Comparison of ENCODE assay signal across 9 mouse cellular contexts in genomic region chr12:79707565-79708422, GRCm38 (mm10).
DNase-seq lines count a peak whose midpoint lies in the region; ATAC-seq lines count a peak whose summit lies in the region.
"Had no signal": no experiment of that assay in that cellular context is flagged by ENCODE, and none has a peak within 500 bp of the region (broad histone marks: within the 10 kb centered on the region; RNA-seq: fewer than 3 reads in every experiment).

No protein-coding gene starts in this region.

- H3K9ac ChIP-seq in forebrain, embryonic 12.5 days = no peak overlapping the region
- H3K9ac ChIP-seq in forebrain, embryonic 13.5 days = no peak overlapping the region
- peak overlapping the region; percentile 10; the same call in 1 of the 2 replicates for H3K9ac ChIP-seq in lung, embryonic 15.5 days
- no peak overlapping the region for H3K9ac ChIP-seq in intestine, embryonic 15.5 days

- ATAC-seq in forebrain, embryonic 12.5 days (ENCODE audit: low FRiP score) = no peak
- ATAC-seq in forebrain, embryonic 13.5 days = no peak
- peak; percentile 44; the same call in 1 of the 2 replicates for ATAC-seq in lung, embryonic 15.5 days (ENCODE audit: borderline replicate concordance, extremely low read depth, low FRiP score, low TSS enrichment)
- ATAC-seq in intestine, embryonic 15.5 days = peak; percentile 50

- H3K4me2 ChIP-seq in forebrain, embryonic 12.5 days = no peak overlapping the region
- no peak overlapping the region for H3K4me2 ChIP-seq in forebrain, embryonic 13.5 days
- no peak overlapping the region for H3K4me2 ChIP-seq in lung, embryonic 15.5 days
- H3K4me2 ChIP-seq in intestine, embryonic 15.5 days (replicated peaks) = no peak overlapping the region

- no peak for DNase-seq in lung, postnatal 14 days
- peak; percentile 39 for DNase-seq in retina, embryonic 14.5 days (ENCODE audit: low spot score)
- no peak for DNase-seq in cerebellum, adult 9-11 months
- no peak for DNase-seq in right cerebral cortex, postnatal 10 days (ENCODE audit: low spot score in 2 of 2)
- DNase-seq: cerebellum, postnatal 14 days had no signal

- H3K4me1 ChIP-seq in forebrain, embryonic 12.5 days = peaks cover 54% of the 10 kb centered on the region
- H3K4me1 ChIP-seq in forebrain, embryonic 13.5 days = peaks cover 43% of the 10 kb centered on the region
- H3K4me1 ChIP-seq in lung, embryonic 15.5 days = peaks cover 50% of the 10 kb centered on the region
- peaks cover 24% of the 10 kb centered on the region; the same call in 1 of the 2 replicates for H3K4me1 ChIP-seq in intestine, embryonic 15.5 days (replicated peaks)

- no peaks in the 10 kb centered on the region for H3K36me3 ChIP-seq in forebrain, embryonic 12.5 days (replicated peaks)
- H3K36me3 ChIP-seq in forebrain, embryonic 13.5 days (ENCODE audit: poor library complexity, severe bottlenecking) = no peaks in the 10 kb centered on the region
- no peaks in the 10 kb centered on the region for H3K36me3 ChIP-seq in lung, embryonic 15.5 days
- no peaks in the 10 kb centered on the region for H3K36me3 ChIP-seq in intestine, embryonic 15.5 days

- H3K4me3 ChIP-seq in forebrain, embryonic 12.5 days (replicated peaks) = no peak overlapping the region
- no peak overlapping the region for H3K4me3 ChIP-seq in forebrain, embryonic 13.5 days
- H3K4me3 ChIP-seq in lung, embryonic 15.5 days = no peak overlapping the region
- H3K4me3 ChIP-seq in intestine, embryonic 15.5 days (replicated peaks) = no peak overlapping the region

- 0 out of 2 replicates have a peak, but pooled peaks cover 7% of the 10 kb centered on the region for H3K27me3 ChIP-seq in forebrain, embryonic 12.5 days
- H3K27me3 ChIP-seq in forebrain, embryonic 13.5 days = no peaks in the 10 kb centered on the region
- H3K27me3 ChIP-seq in lung, embryonic 15.5 days = no peaks in the 10 kb centered on the region
- H3K27me3 ChIP-seq in intestine, embryonic 15.5 days (replicated peaks) = no peaks in the 10 kb centered on the region

- 77% methylated on average over 9 of the region's 9 CpGs for WGBS in forebrain, embryonic 12.5 days
- 83% methylated on average over 9 of the region's 9 CpGs for WGBS in forebrain, embryonic 13.5 days
- 41% methylated on average over 9 of the region's 9 CpGs for WGBS in lung, embryonic 15.5 days
- 46% methylated on average over 9 of the region's 9 CpGs for WGBS in intestine, embryonic 15.5 days

- H3K9me3 ChIP-seq in forebrain, embryonic 12.5 days = no peaks in the 10 kb centered on the region
- no peaks in the 10 kb centered on the region for H3K9me3 ChIP-seq in forebrain, embryonic 13.5 days (replicated peaks)
- no peaks in the 10 kb centered on the region for H3K9me3 ChIP-seq in lung, embryonic 15.5 days
- H3K9me3 ChIP-seq in intestine, embryonic 15.5 days = no peaks in the 10 kb centered on the region

- 0 out of 2 replicates have a peak overlapping the region, but pooled peaks have one; percentile 25 for H3K27ac ChIP-seq in forebrain, embryonic 12.5 days
- H3K27ac ChIP-seq in forebrain, embryonic 13.5 days = no peak overlapping the region; the same call in 1 of the 2 replicates
- H3K27ac ChIP-seq in lung, embryonic 15.5 days = peak overlapping the region; percentile 90
- peak overlapping the region; percentile 83 for H3K27ac ChIP-seq in intestine, embryonic 15.5 days

Comparison
In these comparisons a context has a peak if more than half of its experiments do, and no peak if none do; other contexts are left out.
1. ATAC-seq: peak in lung, embryonic 15.5 days (single experiment) and intestine, embryonic 15.5 days (single experiment); none in forebrain, embryonic 12.5 days (single experiment) and forebrain, embryonic 13.5 days (single experiment).